Mouse (Mus musculus) kidney, adult 2 months (tissue): ENCODE data around the gene Il12rb1.

Source experiments
- CTCF ChIP-seq: fragments of 200-500 bp; conservative IDR thresholded peaks from 2 replicates; pipeline ENCODE4 v1.5.1; 2011; ENCODE audit warnings: low read depth, mild to moderate bottlenecking, control low read depth, low read length, moderate library complexity, mixed read lengths; ENCODE audit not compliant: insufficient read depth, insufficient read length
- POLR2A ChIP-seq: fragments of 200-500 bp; IDR thresholded peaks from one replicate; pipeline ENCODE4 v1.6.1; 2011; ENCODE audit warnings: low read depth, low read length, control low read depth

DNA sequence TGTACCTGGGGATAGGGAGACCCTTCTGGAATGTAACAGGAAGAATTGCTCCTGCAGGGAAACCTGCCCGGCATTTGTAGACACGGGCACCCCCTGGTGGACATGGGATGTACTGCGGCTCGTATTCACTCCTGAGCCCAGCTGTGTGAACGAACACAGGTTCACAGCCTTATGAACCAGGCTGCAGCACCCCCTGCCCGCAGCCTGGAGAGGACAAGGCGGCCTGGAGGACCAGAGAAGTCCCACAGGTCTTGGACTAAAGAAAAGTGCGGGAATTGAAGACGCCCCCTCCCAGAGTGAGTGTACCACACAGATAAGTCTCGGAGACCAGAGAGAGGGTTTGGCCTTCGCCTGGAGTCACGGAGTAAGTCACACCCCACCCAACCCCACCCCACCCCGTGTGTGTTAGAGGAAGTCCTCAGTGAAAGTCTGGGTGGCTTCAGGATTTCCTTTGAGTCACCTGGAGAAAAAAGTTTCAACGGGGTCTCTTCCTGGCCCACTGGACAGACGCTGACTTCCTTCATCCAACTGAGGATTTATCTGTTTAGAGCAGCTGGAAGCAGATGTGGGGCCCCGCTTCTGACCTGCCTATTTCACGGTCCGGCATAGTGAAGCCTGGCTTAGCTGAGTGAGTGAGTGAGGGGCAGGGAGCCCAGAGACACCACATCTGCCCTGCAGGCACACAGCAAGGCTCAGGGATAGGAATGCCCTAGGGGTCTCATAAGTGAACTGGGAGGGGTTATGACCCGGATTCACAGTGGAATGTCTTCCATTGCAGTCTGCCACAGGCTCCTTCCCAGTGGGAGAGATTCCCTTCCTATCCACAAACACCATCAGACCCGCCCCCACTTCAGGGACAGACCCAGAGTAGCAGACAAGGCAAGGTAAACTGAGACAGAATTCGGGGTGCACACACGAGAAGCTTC, 33.2 kb downstream of the Il12rb1 start:
- TF ChIP-seq CTCF = peak; percentile 94
- no peak for TF ChIP-seq POLR2A
